Mouse (Mus musculus) urinary bladder, postnatal 14 days (tissue): Measurements from ENCODE around the gene Chrm4.
A peak's percentile ranks its signal among the peaks of the same experiment; 100 is the strongest.

Experiments
- DNase-seq: peaks from one replicate; pipeline ENCODE4 v3.0.0; 2021; ENCODE audit warnings: low spot score

The Chrm4 gene

GRCm38 (mm10) chr2:91926949-91927348, at the start of gene Chrm4:
TSS of gene Chrm4 (plus strand) at chr2:91927249.
- DNase-seq = no peak

GRCm38 (mm10) chr2:91878387-91879180, 48.5 kb upstream of the Chrm4 start:
- no peak for DNase-seq

- no peak for DNase-seq
Observed at GRCm38 (mm10) chr2:91883961-91884360, 43.1 kb upstream of the Chrm4 start.

GRCm38 (mm10) chr2:91884616-91885015, 42.4 kb upstream of the Chrm4 start:
- DNase-seq = no peak

GRCm38 (mm10) chr2:91894716-91895115, 32.3 kb upstream of the Chrm4 start:
- no peak for DNase-seq

- DNase-seq = no peak
Observed at GRCm38 (mm10) chr2:91895401-91895800, 31.6 kb upstream of the Chrm4 start.

GRCm38 (mm10) chr2:91897968-91898367, 29.1 kb upstream of the Chrm4 start:
- no peak for DNase-seq

GRCm38 (mm10) chr2:91899141-91899540, 27.9 kb upstream of the Chrm4 start:
- DNase-seq = no peak

- no peak for DNase-seq
Observed at GRCm38 (mm10) chr2:91900431-91900830, 26.6 kb upstream of the Chrm4 start.

- no peak for DNase-seq
Observed at GRCm38 (mm10) chr2:91902336-91902735, 24.7 kb upstream of the Chrm4 start.

- no peak for DNase-seq
Observed at GRCm38 (mm10) chr2:91903171-91903925, 23.7 kb upstream of the Chrm4 start.

- no peak for DNase-seq
Observed at GRCm38 (mm10) chr2:91904618-91905307, 22.3 kb upstream of the Chrm4 start.

GRCm38 (mm10) chr2:91906141-91906540, 20.9 kb upstream of the Chrm4 start:
- DNase-seq = no peak

GRCm38 (mm10) chr2:91912616-91913015, 14.4 kb upstream of the Chrm4 start:
- no peak for DNase-seq

- DNase-seq = no peak
Observed at GRCm38 (mm10) chr2:91913328-91914110, 13.5 kb upstream of the Chrm4 start.

GRCm38 (mm10) chr2:91916346-91916977, 10.6 kb upstream of the Chrm4 start:
- DNase-seq = no peak

GRCm38 (mm10) chr2:91917096-91917495, 10.0 kb upstream of the Chrm4 start:
- DNase-seq = no peak

GRCm38 (mm10) chr2:91920130-91920529, 6.9 kb upstream of the Chrm4 start:
- DNase-seq = no peak

GRCm38 (mm10) chr2:91921181-91921789, 5.8 kb upstream of the Chrm4 start:
- peak; percentile 83 for DNase-seq

- no peak for DNase-seq
Observed at GRCm38 (mm10) chr2:91921790-91922570, 5.1 kb upstream of the Chrm4 start.
